Mouse (Mus musculus): Measurements from ENCODE around the gene Foxo3. TPM values are rescaled to one million over a fixed set of nuclear protein-coding genes. Genes with fewer than 3 reads are reported as not detected.

The Foxo3 gene
- polyA plus RNA-seq, 1 experiment: 35.5 TPM

DNA sequence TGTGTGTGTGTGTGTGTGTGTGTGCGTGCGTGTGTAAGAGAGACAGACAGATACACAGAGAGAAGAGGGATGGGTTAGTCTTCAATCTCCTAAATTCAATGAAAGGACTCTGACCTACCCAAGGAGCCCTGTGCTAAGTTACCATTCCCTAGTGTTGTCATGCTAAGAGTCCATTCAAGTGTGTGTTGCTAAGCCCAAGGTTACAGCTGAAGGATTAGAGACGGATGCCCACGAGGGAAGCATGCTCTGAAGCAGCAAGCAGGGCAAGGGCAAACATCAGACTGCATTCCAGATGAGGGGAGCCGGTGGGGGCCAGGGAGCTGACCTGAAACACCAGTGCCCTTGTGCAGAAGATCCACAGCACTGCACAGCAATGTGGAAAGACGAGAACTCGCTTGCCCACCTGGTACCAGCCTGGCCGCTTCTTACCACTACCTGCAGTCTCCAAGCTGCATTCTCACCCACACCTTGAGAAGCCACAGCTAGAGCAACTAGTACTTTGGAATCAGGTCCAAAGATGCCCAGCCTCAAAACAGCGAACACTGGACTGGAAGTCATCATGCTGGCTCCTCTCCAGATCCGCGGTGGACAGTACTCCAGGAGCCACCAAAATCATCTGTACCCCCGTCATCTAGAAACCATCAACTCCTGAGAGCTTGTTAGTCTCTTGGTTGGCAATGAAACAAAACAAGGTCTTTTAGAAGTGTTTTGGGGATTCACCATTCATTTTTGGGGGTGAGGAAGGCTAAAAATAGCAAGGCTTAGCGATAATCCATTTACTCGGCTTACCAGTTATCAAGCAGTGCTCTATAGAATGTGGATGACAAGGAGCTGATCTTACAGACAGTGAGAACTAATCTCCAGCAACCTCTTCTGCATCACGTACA is 37.4 kb downstream of the Foxo3 start:
- no peak for TF ChIP-seq POLR2A (IDR thresholded peaks at IDR 0.05; ENCODE audit: extremely low read depth, insufficient read depth, low read length)
- TF ChIP-seq CTCF (IDR thresholded peaks at IDR 0.05; ENCODE audit: extremely low read depth, insufficient read depth, low read length): no peak
- Histone ChIP-seq H3K4me3 (ENCODE audit: insufficient read depth, low read length) (no peak overlapping the region), H3K4me1 (ENCODE audit: control insufficient read depth, insufficient read depth, low read length) (peaks cover 2% of the 10 kb centered on the region; the same call in 1 of the 2 replicates), H3K27ac (ENCODE audit: insufficient read depth, low read length) (no peak overlapping the region)

DNA sequence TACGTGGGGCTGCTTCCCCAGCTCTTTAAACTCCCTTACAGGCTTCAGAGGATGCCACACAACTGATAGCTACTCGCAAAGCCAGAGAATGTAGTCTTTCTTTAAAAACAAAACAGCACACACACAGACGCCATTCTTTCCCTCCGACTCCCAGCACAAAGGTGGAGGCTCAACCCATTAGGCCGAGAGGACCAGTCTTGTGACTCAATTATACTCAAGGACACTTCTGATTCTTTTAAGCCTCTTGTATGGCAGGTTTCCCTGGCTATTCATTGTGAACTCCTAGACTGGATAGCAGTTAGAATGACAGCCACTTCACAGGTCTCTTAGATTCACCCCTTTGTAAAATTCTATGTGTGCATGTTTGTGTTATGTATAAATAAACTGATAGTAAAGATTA is 38.3 kb downstream of the Foxo3 start:
- no peak overlapping the region for H3K27ac ChIP-seq (ENCODE audit: insufficient read depth, low read length)
- TF ChIP-seq POLR2A (IDR thresholded peaks at IDR 0.05; ENCODE audit: extremely low read depth, insufficient read depth, low read length): no peak
- peaks cover 2% of the 10 kb centered on the region; the same call in 1 of the 2 replicates for H3K4me1 ChIP-seq (ENCODE audit: control insufficient read depth, insufficient read depth, low read length)
- no peak overlapping the region for H3K4me3 ChIP-seq (ENCODE audit: insufficient read depth, low read length)

DNA sequence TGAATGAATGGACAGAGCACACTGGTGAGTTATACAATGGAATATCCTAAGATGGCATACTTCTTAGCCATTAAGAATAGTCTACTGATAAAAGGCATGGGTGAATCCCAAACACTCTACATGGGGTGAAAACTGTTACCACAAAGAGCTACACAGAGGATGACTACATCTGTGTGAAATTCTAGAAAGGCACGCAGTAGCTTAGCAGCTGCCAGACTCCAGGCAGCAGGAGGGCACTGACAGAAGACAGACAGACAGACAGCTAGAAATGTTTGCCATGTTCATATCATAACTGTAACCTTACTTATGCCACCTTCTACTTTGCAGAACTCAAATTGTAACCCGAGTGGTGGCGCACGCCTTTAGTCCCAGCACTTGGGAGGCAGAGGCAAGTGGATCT is 39.0 kb downstream of the Foxo3 start:
- H3K4me3 ChIP-seq (ENCODE audit: insufficient read depth, low read length): no peak overlapping the region
- TF ChIP-seq POLR2A (IDR thresholded peaks at IDR 0.05; ENCODE audit: extremely low read depth, insufficient read depth, low read length) (no peak), CTCF (IDR thresholded peaks at IDR 0.05; ENCODE audit: extremely low read depth, insufficient read depth, low read length) (no peak)
- H3K27ac ChIP-seq (ENCODE audit: insufficient read depth, low read length): no peak overlapping the region
- peaks cover 2% of the 10 kb centered on the region for H3K4me1 ChIP-seq (ENCODE audit: control insufficient read depth, insufficient read depth, low read length)

DNA sequence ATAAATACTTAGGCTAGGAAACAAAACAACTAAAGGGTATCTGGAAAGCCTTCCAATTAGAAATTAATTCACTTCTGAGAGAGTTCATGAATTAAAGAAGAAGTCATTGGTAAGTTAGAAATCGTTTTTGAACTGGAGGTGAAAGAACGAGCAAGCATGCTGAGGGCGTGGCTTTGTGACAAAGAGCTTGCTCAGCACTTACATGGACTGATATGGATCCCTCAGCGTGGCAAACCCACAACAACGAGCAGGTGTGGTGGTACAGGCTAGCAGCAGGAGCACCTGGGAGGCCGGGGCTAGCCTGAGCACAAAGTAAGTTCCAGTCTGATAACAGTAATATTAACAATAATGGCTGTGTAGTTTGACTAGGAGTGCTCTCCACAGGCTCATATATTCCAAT is 41.2 kb downstream of the Foxo3 start:
- no peak for TF ChIP-seq POLR2A (IDR thresholded peaks at IDR 0.05; ENCODE audit: extremely low read depth, insufficient read depth, low read length)
- no peak for TF ChIP-seq CTCF (IDR thresholded peaks at IDR 0.05; ENCODE audit: extremely low read depth, insufficient read depth, low read length)

DNA sequence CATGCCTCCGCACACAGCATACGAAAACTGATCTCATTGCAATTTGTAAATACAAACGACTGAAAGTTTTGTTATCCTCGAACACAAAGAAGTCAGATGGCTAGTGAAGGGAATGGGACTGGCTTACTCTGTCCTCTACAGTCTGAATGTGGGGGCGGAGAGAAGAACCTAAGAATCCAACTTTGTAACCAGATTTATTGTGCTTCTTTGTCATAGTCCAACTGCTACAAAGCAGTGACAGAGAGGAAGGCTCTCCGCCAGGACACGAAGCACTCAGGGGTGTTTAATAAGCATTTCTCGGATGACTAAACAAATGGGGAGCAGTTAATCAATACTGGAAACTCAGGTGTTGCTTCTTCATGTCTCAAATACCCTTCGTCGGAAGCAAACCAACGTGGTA is 43.6 kb downstream of the Foxo3 start:
- H3K27ac ChIP-seq (ENCODE audit: insufficient read depth, low read length): no peak overlapping the region
- H3K4me3 ChIP-seq (ENCODE audit: insufficient read depth, low read length): no peak overlapping the region
- H3K4me1 ChIP-seq (ENCODE audit: control insufficient read depth, insufficient read depth, low read length): peaks cover 7% of the 10 kb centered on the region
- no peak for TF ChIP-seq POLR2A (IDR thresholded peaks at IDR 0.05; ENCODE audit: extremely low read depth, insufficient read depth, low read length)
- no peak for TF ChIP-seq CTCF (IDR thresholded peaks at IDR 0.05; ENCODE audit: extremely low read depth, insufficient read depth, low read length)

More for the DNA sequence above, 41.2 kb downstream of the Foxo3 start:
- H3K27ac ChIP-seq (ENCODE audit: insufficient read depth, low read length): no peak overlapping the region
- H3K4me3 ChIP-seq (ENCODE audit: insufficient read depth, low read length): no peak overlapping the region
- no peaks in the 10 kb centered on the region; the same call in none of the 2 replicates for H3K4me1 ChIP-seq (ENCODE audit: control insufficient read depth, insufficient read depth, low read length)

DNA sequence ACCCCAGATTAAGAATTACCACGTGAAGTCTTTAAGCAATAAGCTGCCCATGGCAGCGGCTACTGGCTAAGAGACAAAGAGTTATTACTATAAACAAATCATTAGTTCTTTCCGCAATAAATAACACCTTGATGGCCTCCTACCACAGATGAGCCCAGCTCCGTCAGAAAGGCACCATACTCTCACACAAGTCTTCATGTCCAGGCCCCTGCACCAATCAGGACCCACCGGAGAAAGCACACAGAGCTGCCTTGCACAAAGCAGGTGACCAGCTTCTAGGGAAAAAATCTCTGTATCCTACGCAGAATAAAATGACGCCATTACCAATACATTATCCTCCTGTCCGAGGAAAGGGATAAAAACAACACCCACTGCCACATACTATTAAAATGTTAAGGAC is 44.7 kb downstream of the Foxo3 start:
- H3K27ac ChIP-seq (ENCODE audit: insufficient read depth, low read length): no peak overlapping the region
- H3K4me1 ChIP-seq (ENCODE audit: control insufficient read depth, insufficient read depth, low read length): peaks cover 7% of the 10 kb centered on the region
- H3K4me3 ChIP-seq (ENCODE audit: insufficient read depth, low read length): no peak overlapping the region
- TF ChIP-seq CTCF (IDR thresholded peaks at IDR 0.05; ENCODE audit: extremely low read depth, insufficient read depth, low read length) (no peak), POLR2A (IDR thresholded peaks at IDR 0.05; ENCODE audit: extremely low read depth, insufficient read depth, low read length) (no peak)

DNA sequence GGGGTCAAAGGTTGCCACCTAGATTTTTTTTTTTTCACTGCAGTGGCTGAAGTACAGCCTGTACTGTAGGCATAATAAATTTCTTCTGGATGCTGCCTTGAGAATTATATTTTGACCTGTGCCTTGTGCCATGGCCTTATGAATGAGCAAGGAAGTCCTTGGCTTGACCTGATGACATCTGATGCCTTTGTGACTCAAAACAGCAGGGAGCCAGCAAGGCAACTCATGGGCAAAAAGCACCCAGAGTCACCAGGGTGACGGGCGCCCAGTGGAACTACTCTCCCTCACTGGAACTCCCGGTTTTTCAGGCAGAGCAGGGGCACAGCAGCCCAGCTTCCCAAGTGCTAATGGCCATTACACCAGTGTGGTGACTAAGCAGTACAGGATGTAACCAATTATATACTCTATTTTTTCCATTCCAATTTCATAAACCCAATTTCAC is 45.4 kb downstream of the Foxo3 start:
- TF ChIP-seq CTCF (IDR thresholded peaks at IDR 0.05; ENCODE audit: extremely low read depth, insufficient read depth, low read length): no peak
- TF ChIP-seq POLR2A (IDR thresholded peaks at IDR 0.05; ENCODE audit: extremely low read depth, insufficient read depth, low read length): no peak
- Histone ChIP-seq H3K4me1 (ENCODE audit: control insufficient read depth, insufficient read depth, low read length) (peaks cover 7% of the 10 kb centered on the region), H3K27ac (ENCODE audit: insufficient read depth, low read length) (no peak overlapping the region), H3K4me3 (ENCODE audit: insufficient read depth, low read length) (no peak overlapping the region)

DNA sequence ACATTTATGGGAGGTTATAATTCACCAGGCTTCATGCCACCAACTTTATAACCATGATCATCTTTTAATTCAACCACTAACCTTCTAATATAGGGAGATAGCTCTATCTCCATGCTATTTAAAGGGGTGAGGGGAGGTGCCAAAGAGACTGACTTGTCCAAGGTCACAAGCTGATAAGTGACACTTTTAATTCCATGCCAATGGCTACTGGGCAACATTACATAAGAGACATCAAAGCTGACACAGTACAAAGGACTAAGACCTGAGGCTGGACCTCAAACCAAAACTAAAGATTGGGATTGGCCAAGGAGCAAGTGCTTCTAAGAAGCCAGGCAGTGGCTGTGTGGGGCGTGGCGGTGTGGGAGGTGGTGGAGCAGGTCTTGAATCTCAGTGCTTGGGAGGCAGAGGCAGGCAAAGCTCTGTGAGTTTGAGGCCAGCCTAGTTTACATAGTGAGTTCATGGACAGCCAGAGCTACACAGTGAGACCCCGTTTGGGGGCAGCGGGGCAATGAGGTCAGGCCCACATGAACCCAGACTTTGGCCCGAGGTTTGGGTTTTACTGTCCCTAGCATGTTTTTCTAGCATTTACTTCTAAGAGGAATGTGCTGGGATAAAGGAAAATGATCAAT is 46.0 kb downstream of the Foxo3 start:
- no peak for TF ChIP-seq POLR2A (IDR thresholded peaks at IDR 0.05; ENCODE audit: extremely low read depth, insufficient read depth, low read length)

DNA sequence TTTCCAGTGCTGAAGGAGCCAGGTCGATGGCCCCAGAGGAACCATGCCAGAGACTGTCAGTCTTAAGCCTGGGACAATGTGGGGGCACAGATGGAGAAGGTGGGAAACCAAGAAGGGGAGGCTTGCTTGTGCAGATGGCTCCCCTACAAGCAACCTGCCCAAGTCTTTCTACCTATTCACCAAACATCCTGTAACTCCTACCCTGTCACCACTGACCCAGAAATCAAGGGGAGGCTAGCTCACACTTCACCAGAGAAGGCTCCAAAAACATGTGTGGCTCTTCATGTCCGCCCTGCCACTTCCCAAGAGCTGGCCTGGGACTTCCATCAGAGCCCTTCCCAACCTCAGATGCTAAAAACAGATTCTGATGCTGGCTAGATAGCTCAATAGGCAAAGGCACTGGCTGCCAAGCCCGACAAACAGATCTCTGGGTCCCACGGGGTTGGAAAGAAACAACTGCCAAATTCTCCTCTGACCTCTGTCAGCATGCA is 48.8 kb downstream of the Foxo3 start:
- peaks cover 7% of the 10 kb centered on the region for H3K4me1 ChIP-seq (ENCODE audit: control insufficient read depth, insufficient read depth, low read length)
- H3K4me3 ChIP-seq (ENCODE audit: insufficient read depth, low read length): no peak overlapping the region
- no peak overlapping the region for H3K27ac ChIP-seq (ENCODE audit: insufficient read depth, low read length)
- TF ChIP-seq CTCF (IDR thresholded peaks at IDR 0.05; ENCODE audit: extremely low read depth, insufficient read depth, low read length) (no peak), POLR2A (IDR thresholded peaks at IDR 0.05; ENCODE audit: extremely low read depth, insufficient read depth, low read length) (no peak)

More for the DNA sequence above, 46.0 kb downstream of the Foxo3 start:
- H3K4me1 ChIP-seq (ENCODE audit: control insufficient read depth, insufficient read depth, low read length): peaks cover 7% of the 10 kb centered on the region
- no peak overlapping the region for H3K4me3 ChIP-seq (ENCODE audit: insufficient read depth, low read length)
- H3K27ac ChIP-seq (ENCODE audit: insufficient read depth, low read length): no peak overlapping the region

DNA sequence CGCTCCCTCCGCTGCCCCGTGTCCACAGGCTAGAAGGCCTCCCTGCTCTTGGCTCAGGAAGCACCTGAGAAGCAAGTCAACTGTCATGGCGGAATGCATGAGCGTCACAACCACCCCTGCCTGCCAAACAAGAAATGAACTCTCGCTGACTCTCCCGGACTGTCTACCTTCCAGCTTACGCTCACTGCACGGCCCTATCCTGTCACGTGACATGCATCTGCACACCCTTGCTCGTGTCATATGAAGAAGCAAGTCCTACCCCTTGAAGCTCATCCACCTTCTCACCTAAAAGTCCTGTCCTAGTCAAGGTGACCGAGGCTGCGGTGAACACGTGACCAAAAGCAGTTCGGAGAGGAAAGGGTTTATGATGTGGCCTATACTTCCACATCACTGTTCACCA is 50.4 kb downstream of the Foxo3 start:
- no peak overlapping the region for H3K4me3 ChIP-seq (ENCODE audit: insufficient read depth, low read length)
- TF ChIP-seq CTCF (IDR thresholded peaks at IDR 0.05; ENCODE audit: extremely low read depth, insufficient read depth, low read length) (no peak), POLR2A (IDR thresholded peaks at IDR 0.05; ENCODE audit: extremely low read depth, insufficient read depth, low read length) (no peak)
- H3K4me1 ChIP-seq (ENCODE audit: control insufficient read depth, insufficient read depth, low read length): peaks cover 10% of the 10 kb centered on the region
- H3K27ac ChIP-seq (ENCODE audit: insufficient read depth, low read length): no peak overlapping the region

Data from cortical plate, adult 2 months (tissue).